Mouse (Mus musculus) lung, embryonic 16.5 days (tissue): ENCODE data around the gene Mlf2. TPM values are rescaled to one million over a fixed set of nuclear protein-coding genes. Genes with fewer than 3 reads are reported as not detected.

Experiments
- ATAC-seq: fragments of 200-750 bp; cut with Nextera tagmentation; 2 replicates; pipeline ENCODE4 v1.8.0; 2017; ENCODE audit warnings: low read depth, mild to moderate bottlenecking, moderate library complexity
- H3K27ac ChIP-seq: fragments of 300-500 bp; sonication (generic); 2 replicates; pipeline ENCODE4 v1.5.1; 2014; ENCODE audit warnings: mild to moderate bottlenecking, control low read depth, low read length
- H3K27me3 ChIP-seq: fragments of 300-500 bp; sonication (generic); 2 replicates; pipeline ENCODE4 v1.6.1; 2014; ENCODE audit warnings: low read depth, low read length, mixed read lengths; ENCODE audit not compliant: control insufficient read depth, insufficient read depth
- H3K36me3 ChIP-seq: fragments of 300-500 bp; sonication (generic); 2 replicates; pipeline ENCODE4 v1.6.1; 2014; ENCODE audit warnings: low read length; ENCODE audit not compliant: control insufficient read depth, insufficient read depth
- H3K4me1 ChIP-seq: fragments of 300-500 bp; sonication (generic); replicated peaks from 2 replicates; pipeline ENCODE4 v1.6.1; 2014; ENCODE audit warnings: low read length, mixed read lengths; ENCODE audit not compliant: control insufficient read depth, insufficient read depth
- H3K4me2 ChIP-seq: fragments of 300-500 bp; sonication (generic); 2 replicates; pipeline ENCODE4 v1.6.1; 2014; ENCODE audit warnings: low read depth, low read length, control low read depth
- H3K4me3 ChIP-seq: fragments of 300-500 bp; sonication (generic); 2 replicates; pipeline ENCODE4 v1.5.1; 2014; ENCODE audit warnings: mild to moderate bottlenecking, low read length, control low read depth
- H3K9ac ChIP-seq: fragments of 300-500 bp; sonication (generic); 2 replicates; pipeline ENCODE4 v1.6.1; 2014; ENCODE audit warnings: low read length, control low read depth
- H3K9me3 ChIP-seq: fragments of 300-500 bp; sonication (generic); 2 replicates; pipeline ENCODE4 v1.6.1; 2016; ENCODE audit warnings: low read length; ENCODE audit not compliant: control insufficient read depth
- WGBS: fragments of 180-500 bp; shearing (Covaris S2); extraction: QIAGEN DNeasy Blood & Tissue Kit; methylation state at CpG from one replicate; pipeline ENCODE4 v1.1.7; 2014; 5-methylcytosine and 5-hydroxymethylcytosine counted together
- polyA plus RNA-seq: library from polyadenylated mRNA; unstranded; fragments of >200 nt; fragmentation: Nextera tagmentation; extraction: Ambion mirVana; gene quantifications from 2 replicates; pipeline ENCODE4 v1.2.1, GENCODE M21; 2015

Gene Mlf2
- polyA plus RNA-seq, 1 experiment from 2014 or later: 323 TPM

GRCm38 (mm10) chr6:124943526-124943925 is 12.3 kb downstream of the Mlf2 start:
- Histone ChIP-seq H3K4me3 (no peak overlapping the region), H3K36me3 (peaks cover 4% of the 10 kb centered on the region; the same call in 1 of the 2 replicates), H3K9me3 (no peaks in the 10 kb centered on the region), H3K27me3 (no peaks in the 10 kb centered on the region), H3K9ac (no peak overlapping the region), H3K4me2 (no peak overlapping the region), H3K27ac (no peak overlapping the region), H3K4me1 (no peaks in the 10 kb centered on the region)
- WGBS: 86% methylated on average over 3 of the region's 3 CpGs
- no peak for ATAC-seq

DNA sequence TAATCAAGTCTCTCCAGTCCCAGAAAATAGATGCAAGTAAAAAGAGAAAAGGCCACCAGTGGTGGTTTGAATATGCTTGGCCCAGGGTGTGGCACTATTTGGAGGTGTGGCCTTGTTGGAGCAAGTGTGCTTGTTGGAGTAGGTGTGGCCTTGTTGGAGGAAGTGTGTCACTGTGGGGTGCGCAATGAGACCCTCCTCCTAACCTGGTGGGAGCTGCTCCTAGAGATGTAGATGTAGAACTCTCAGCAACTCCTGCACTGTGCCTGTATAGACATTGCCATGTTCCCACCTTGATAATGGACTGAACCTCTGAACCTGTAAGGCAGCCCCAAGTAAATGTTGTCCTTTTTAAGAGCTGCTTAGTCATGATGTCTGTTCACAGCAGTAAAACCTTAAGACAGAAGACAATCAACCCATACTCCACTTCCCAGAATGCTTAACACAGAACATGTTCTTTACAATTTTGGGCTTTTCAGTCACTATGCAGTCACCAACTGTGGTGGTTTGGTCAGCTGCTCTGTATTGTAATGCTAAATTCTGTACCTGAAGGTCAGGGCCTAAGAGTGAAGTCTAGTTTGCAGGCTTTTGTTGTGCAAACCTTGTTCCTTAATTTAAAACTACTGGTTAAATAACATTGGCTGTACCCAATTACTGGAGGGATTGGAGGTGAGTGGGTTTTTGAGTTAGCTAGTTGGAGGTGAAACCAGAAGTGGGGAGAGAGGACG is 23.0 kb downstream of the Mlf2 start:
- no peak for ATAC-seq
- WGBS: 87% methylated on average over 2 of the region's 2 CpGs
- Histone ChIP-seq H3K27ac (no peak overlapping the region), H3K4me3 (no peak overlapping the region), H3K9me3 (no peaks in the 10 kb centered on the region), H3K9ac (no peak overlapping the region), H3K27me3 (no peaks in the 10 kb centered on the region), H3K36me3 (peaks cover 13% of the 10 kb centered on the region), H3K4me2 (no peak overlapping the region), H3K4me1 (no peaks in the 10 kb centered on the region)

GRCm38 (mm10) chr6:124955212-124955611 is 24.0 kb downstream of the Mlf2 start:
- Histone ChIP-seq H3K27ac (no peak overlapping the region), H3K4me2 (no peak overlapping the region), H3K9me3 (no peaks in the 10 kb centered on the region), H3K4me3 (no peak overlapping the region), H3K27me3 (no peaks in the 10 kb centered on the region), H3K9ac (no peak overlapping the region), H3K4me1 (no peaks in the 10 kb centered on the region), H3K36me3 (peaks cover 19% of the 10 kb centered on the region)
- 95% methylated on average over 4 of the region's 4 CpGs for WGBS
- ATAC-seq: no peak

DNA sequence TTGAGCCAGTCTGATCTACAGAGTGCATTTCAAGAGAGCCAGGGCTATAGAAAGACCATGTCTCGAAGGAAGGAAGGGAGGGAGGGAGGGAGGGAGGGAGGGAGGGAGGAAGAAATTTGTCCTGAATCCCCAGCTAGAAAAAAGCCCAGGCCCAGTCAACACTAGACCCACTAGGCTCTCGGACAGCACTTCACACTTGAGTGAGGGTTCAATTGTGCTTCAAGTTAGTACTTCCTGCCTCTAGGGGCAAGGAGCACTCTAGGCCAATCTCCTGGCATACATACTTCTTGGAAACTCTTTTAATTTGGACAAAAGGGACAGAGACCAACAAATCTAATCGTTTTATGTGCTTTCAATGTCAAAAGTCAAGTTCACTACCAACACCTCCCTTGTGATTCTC is 26.9 kb downstream of the Mlf2 start:
- peaks cover 26% of the 10 kb centered on the region for H3K36me3 ChIP-seq
- WGBS: 72% methylated on average over 2 of the region's 3 CpGs

DNA sequence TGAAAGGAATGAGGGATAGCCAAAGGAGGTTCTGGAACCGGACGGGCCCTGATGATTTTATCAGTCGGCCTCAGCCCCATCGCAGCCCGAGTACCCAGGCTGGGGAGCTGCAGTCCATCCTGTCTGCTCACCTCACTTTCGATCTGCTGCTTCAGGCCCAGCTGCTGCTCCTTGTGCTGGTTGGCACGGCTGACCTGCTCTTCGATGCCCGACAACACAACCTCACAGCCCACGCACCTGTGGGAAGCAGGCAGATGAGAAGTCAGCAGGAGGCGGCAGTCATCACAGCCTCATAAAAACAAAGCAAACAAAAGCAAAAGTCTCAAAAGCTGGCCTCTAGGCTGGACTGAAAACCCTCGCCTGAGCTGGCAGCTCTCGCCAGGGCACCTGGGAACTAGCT is 28.8 kb downstream of the Mlf2 start:
- WGBS: 89% methylated on average over 13 of the region's 13 CpGs
- H3K9ac ChIP-seq: no peak overlapping the region
- ATAC-seq: no peak

More for the DNA sequence above, 26.9 kb downstream of the Mlf2 start:
- no peaks in the 10 kb centered on the region for H3K27me3 ChIP-seq
- no peaks in the 10 kb centered on the region for H3K4me1 ChIP-seq
- no peak overlapping the region for H3K9ac ChIP-seq
- no peak overlapping the region for H3K27ac ChIP-seq
- no peak overlapping the region for H3K4me3 ChIP-seq
- H3K9me3 ChIP-seq: no peaks in the 10 kb centered on the region
- H3K4me2 ChIP-seq: no peak overlapping the region
- no peak for ATAC-seq

DNA sequence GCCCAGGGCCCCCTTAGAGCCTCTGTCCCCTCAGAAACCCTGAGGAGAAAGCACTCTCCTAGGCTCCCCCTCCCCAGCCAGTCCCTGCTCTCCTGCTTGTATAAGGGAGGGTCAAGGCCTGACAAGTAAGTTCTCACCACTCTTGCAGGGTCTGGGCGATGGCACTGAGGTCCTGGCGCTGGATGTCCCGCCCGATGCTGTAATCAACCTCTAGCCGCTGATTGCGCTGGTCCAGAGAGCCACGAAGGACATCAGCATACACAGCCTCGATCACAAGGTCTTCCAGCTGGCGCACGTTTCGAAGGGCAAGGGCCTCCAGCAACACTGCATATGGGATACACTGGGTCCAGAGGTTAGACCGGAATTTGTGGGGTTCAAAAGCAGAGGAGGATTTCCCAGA is 29.8 kb downstream of the Mlf2 start:
- no peak overlapping the region for H3K4me2 ChIP-seq
- H3K9me3 ChIP-seq: no peaks in the 10 kb centered on the region
- no peak for ATAC-seq
- H3K27ac ChIP-seq: no peak overlapping the region
- no peaks in the 10 kb centered on the region for H3K27me3 ChIP-seq
- no peak overlapping the region for H3K9ac ChIP-seq
- peaks cover 24% of the 10 kb centered on the region for H3K36me3 ChIP-seq
- 90% methylated on average over 12 of the region's 12 CpGs for WGBS
- H3K4me1 ChIP-seq: peaks cover 9% of the 10 kb centered on the region
- no peak overlapping the region for H3K4me3 ChIP-seq

More for the DNA sequence above, 28.8 kb downstream of the Mlf2 start:
- H3K27ac ChIP-seq: no peak overlapping the region
- H3K4me1 ChIP-seq: peaks cover 8% of the 10 kb centered on the region
- H3K4me3 ChIP-seq: no peak overlapping the region
- no peak overlapping the region for H3K4me2 ChIP-seq
- H3K36me3 ChIP-seq: peaks cover 26% of the 10 kb centered on the region
- no peaks in the 10 kb centered on the region for H3K27me3 ChIP-seq
- H3K9me3 ChIP-seq: no peaks in the 10 kb centered on the region

GRCm38 (mm10) chr6:124964638-124965037 is 33.5 kb downstream of the Mlf2 start:
- H3K27ac ChIP-seq: peak overlapping the region; percentile 16; the same call in 1 of the 2 replicates
- peak overlapping the region; percentile 80 for H3K4me3 ChIP-seq
- H3K4me2 ChIP-seq: peak overlapping the region; percentile 96
- 24% methylated on average over 16 of the region's 16 CpGs for WGBS
- H3K9ac ChIP-seq: peak overlapping the region; percentile 89
- peak; percentile 10; the same call in 1 of the 2 replicates for ATAC-seq
- peaks cover 11% of the 10 kb centered on the region for H3K4me1 ChIP-seq
- H3K27me3 ChIP-seq: no peaks in the 10 kb centered on the region
- H3K9me3 ChIP-seq: no peaks in the 10 kb centered on the region
- H3K36me3 ChIP-seq: peaks cover 12% of the 10 kb centered on the region; the same call in 1 of the 2 replicates

DNA sequence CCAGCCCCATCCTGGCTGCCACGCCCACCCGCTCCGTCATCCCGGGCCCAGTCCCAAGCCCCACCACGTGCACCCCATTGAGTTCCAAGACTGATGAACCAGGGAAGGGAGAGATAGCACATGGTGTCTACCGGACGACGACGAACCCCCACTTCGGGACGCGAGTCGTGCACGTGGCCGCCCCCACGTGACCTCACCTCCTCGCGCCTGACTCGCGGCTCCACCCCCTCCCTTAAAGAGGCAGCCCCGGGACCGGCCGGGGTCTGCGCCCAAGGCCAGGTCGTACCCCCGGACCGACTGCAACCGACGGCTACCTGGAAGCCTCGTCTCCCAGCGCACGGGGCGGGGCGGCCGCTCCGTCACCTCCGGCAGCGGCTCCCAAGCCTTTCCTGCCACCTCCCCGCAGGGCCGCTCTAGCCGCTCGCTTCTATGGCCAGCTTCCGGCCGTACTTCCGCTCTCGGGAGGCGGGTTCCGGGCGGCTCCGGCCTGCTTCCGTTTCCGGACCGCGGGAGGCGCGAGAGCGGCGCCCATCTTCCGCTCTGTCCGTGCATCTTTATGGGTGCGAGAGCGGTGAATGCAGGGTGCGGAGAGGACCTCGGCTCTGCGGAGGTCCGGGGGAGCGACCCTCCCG is 34.0 kb downstream of the Mlf2 start, which contains the start of gene Cops7a:
Gene Cops7a (minus strand): TSS at position 451 of the 632 bp plus-strand sequence.
- H3K9ac ChIP-seq: peak within 1 kb of the TSS; percentile 89
- under 1% methylated on average over 68 of the region's 68 CpGs for WGBS
- peak; percentile 96 for ATAC-seq
- no peaks in the 10 kb centered on the region for H3K27me3 ChIP-seq
- H3K9me3 ChIP-seq: no peaks in the 10 kb centered on the region
- H3K4me1 ChIP-seq: peaks cover 11% of the 10 kb centered on the region
- H3K4me3 ChIP-seq: peak within 1 kb of the TSS; percentile 80
- peaks cover 7% of the 10 kb centered on the region; the same call in 1 of the 2 replicates for H3K36me3 ChIP-seq
- peak within 1 kb of the TSS; percentile 88 for H3K27ac ChIP-seq
- H3K4me2 ChIP-seq: peak within 1 kb of the TSS; percentile 96

- no peak for ATAC-seq
- peaks cover 5% of the 10 kb centered on the region; the same call in 1 of the 2 replicates for H3K36me3 ChIP-seq
- WGBS: 9% methylated on average over 15 of the region's 15 CpGs
- H3K4me3 ChIP-seq: peak overlapping the region; percentile 80
- no peaks in the 10 kb centered on the region for H3K9me3 ChIP-seq
- H3K27ac ChIP-seq: peak overlapping the region; percentile 88
- no peaks in the 10 kb centered on the region for H3K27me3 ChIP-seq
- peak overlapping the region; percentile 63 for H3K4me2 ChIP-seq
- peaks cover 11% of the 10 kb centered on the region for H3K4me1 ChIP-seq
- peak overlapping the region; percentile 89 for H3K9ac ChIP-seq
These were observed 34.6 kb downstream of the Mlf2 start for GRCm38 (mm10) chr6:124965747-124966146.
